Mouse (Mus musculus): ENCODE data around the gene Krit1.

- TF ChIP-seq CTCF (IDR thresholded peaks at IDR 0.05; ENCODE audit: low read depth, low read length): no peak
- TF ChIP-seq POLR2A (IDR thresholded peaks at IDR 0.05; ENCODE audit: borderline replicate concordance, low read depth, low read length): no peak
Observed at GRCm38 (mm10) chr5:3782670-3783069, 20.3 kb upstream of the Krit1 start.
